Mouse (Mus musculus) limb, embryonic 12.5 days (tissue): Measurements from ENCODE around the gene Hsd17b7. TPM values are rescaled to one million over a fixed set of nuclear protein-coding genes. Genes with fewer than 3 reads are reported as not detected.
"Not testable (repeated sequence)": the region's sequence is repeated elsewhere in the genome, so short reads cannot be mapped to it uniquely, and the experiment has no call there.

Experiments
- ATAC-seq: fragments of 200-750 bp; cut with Nextera tagmentation; 2 replicates; pipeline ENCODE4 v1.8.0; 2017; ENCODE audit warnings: low read depth, moderate TSS enrichment; ENCODE audit not compliant: insufficient number of reproducible peaks, insufficient read depth, low FRiP score, low TSS enrichment
- H3K27ac ChIP-seq: fragments of 300-500 bp; sonication (generic); 2 replicates; pipeline ENCODE4 v1.5.1; 2016; ENCODE audit warnings: mild to moderate bottlenecking, moderate library complexity
- H3K27me3 ChIP-seq: fragments of 300-500 bp; sonication (generic); 2 replicates; pipeline ENCODE4 v1.6.1; 2016; ENCODE audit warnings: mild to moderate bottlenecking, moderate library complexity
- H3K36me3 ChIP-seq: fragments of 300-500 bp; sonication (generic); 2 replicates; pipeline ENCODE4 v1.6.1; 2016; ENCODE audit warnings: mild to moderate bottlenecking, moderate library complexity
- H3K4me1 ChIP-seq: fragments of 300-500 bp; sonication (generic); replicated peaks from 2 replicates; pipeline ENCODE4 v1.6.1; 2016
- H3K4me2 ChIP-seq: fragments of 300-500 bp; sonication (generic); 2 replicates; pipeline ENCODE4 v1.6.1; 2016; ENCODE audit warnings: mild to moderate bottlenecking, moderate library complexity
- H3K4me3 ChIP-seq: fragments of 300-500 bp; sonication (generic); replicated peaks from 2 replicates; pipeline ENCODE4 v1.5.1; 2016; ENCODE audit warnings: mild to moderate bottlenecking
- H3K9ac ChIP-seq: fragments of 300-500 bp; sonication (generic); replicated peaks from 2 replicates; pipeline ENCODE4 v1.6.1; 2016; ENCODE audit warnings: mild to moderate bottlenecking, moderate library complexity
- H3K9me3 ChIP-seq: fragments of 300-500 bp; sonication (generic); 2 replicates; pipeline ENCODE4 v1.6.1; 2016; ENCODE audit warnings: mild to moderate bottlenecking, moderate library complexity
- WGBS: fragments of 180-500 bp; shearing (Covaris S2); methylation state at CpG from one replicate; pipeline ENCODE4 v1.1.7; 2016; 5-methylcytosine and 5-hydroxymethylcytosine counted together
- polyA plus RNA-seq: library from polyadenylated mRNA; unstranded; fragments of >200 nt; fragmentation: Nextera tagmentation; extraction: Ambion mirVana; gene quantifications from 2 replicates; pipeline ENCODE4 v1.2.1, GENCODE M21; 2016

The Hsd17b7 gene
- polyA plus RNA-seq = 15.5 and 16.5 TPM in 2 replicates

DNA sequence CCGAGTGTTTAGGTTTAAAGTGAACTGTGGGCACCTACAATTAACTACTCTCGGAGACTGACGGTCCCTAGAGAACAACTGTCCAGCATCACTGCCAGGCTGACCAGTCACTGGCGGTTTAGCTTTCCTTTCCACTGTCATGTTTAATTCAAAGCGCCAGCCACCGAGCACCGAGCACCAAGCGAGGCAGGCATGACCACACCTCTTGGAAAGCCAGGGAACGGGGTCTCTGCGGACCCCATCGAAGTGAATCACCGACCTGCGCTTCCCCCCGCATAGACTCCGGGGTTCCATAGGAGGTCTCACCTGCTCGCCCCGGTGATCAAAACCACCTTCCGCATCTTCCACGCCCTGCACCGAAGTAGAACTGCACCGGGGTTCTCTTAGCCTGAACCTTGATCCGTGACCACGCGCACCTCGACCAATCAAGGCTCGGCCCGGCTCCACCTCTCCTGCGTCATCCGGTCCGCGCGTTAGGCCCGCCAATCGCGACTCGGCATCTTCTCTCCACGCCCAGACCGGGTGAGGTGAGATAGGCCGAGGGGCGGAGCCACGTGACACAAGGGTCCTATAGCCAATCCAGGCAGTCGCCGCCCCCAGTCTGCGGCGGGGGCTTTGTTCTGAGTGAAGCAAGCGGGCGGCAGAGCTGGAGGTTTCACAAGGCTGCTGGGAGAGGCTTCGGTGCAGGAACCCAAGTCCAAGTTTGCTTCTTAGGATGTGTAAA is at the start of gene Hsd17b7:
Gene Hsd17b7, minus strand, starts transcription at position 450 of the 724 bp plus-strand sequence.
- H3K27me3 ChIP-seq = no peaks in the 10 kb centered on the region
- 1% methylated on average over 48 of the region's 48 CpGs for WGBS
- no peaks in the 10 kb centered on the region for H3K9me3 ChIP-seq
- H3K36me3 ChIP-seq = peaks cover 38% of the 10 kb centered on the region
- H3K4me2 ChIP-seq = peak within 1 kb of the TSS; percentile 78
- peaks cover 8% of the 10 kb centered on the region; the same call in 1 of the 2 replicates for H3K4me1 ChIP-seq
- peak within 1 kb of the TSS; percentile 58 for H3K9ac ChIP-seq
- peak; percentile 100 for ATAC-seq
- H3K27ac ChIP-seq = peak within 1 kb of the TSS; percentile 75
- H3K4me3 ChIP-seq = peak within 1 kb of the TSS; percentile 64

- Histone ChIP-seq H3K4me1 (no peaks in the 10 kb centered on the region), H3K4me2 (no peak overlapping the region), H3K4me3 (no peak overlapping the region), H3K27ac (no peak overlapping the region), H3K36me3 (peaks cover 54% of the 10 kb centered on the region), H3K27me3 (no peaks in the 10 kb centered on the region), H3K9ac (no peak overlapping the region), H3K9me3 (peaks cover 46% of the 10 kb centered on the region)
- ATAC-seq = no peak
- WGBS = 92% methylated on average over 3 of the region's 3 CpGs
Measured at GRCm38 (mm10) chr1:170014784-170015183, 45.7 kb upstream of the Hsd17b7 start.

DNA sequence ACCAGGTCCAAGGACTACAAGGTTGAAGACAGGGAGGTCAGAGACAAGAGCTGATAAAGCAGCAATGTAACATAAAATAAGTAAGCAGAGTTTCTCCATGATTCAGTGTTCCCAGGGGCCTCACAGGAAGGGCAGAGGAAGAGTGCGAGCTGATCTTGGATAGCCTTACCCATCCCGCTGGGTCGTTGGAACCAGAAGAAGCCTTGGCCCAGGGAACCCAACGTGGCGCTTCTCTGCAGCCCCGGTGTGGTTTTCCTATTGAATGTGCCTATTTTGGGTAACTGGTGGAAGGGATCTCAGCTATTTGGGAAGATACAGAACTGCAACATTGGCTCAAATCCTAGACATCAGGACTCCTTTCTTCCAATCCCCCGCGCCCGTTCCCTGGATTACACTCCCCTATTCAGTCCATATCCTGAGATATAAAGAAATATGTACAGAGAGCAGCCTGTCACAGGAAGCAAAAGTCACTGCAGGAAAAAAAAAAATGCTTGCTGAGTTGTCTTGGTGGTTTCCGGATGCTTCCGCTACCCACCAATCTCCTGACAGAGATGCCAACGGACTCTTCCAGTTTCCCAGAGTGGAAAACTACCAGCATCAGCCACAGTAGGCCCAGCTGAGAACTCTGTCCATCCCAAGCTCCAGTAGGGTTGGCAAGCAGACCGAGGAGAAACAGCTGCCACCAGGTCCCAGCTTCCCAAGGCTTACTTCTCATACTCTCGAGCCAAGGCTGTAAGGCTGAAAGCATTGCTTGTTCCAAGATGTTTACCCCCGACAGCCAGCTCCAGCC is 41.9 kb upstream of the Hsd17b7 start:
- Histone ChIP-seq H3K27me3 (no peaks in the 10 kb centered on the region), H3K9ac (no peak overlapping the region), H3K4me2 (no peak overlapping the region), H3K4me3 (no peak overlapping the region), H3K36me3 (peaks cover 21% of the 10 kb centered on the region), H3K27ac (no peak overlapping the region), H3K9me3 (peaks cover 7% of the 10 kb centered on the region), H3K4me1 (no peaks in the 10 kb centered on the region)
- no peak for ATAC-seq
- 94% methylated on average over 15 of the region's 15 CpGs for WGBS

DNA sequence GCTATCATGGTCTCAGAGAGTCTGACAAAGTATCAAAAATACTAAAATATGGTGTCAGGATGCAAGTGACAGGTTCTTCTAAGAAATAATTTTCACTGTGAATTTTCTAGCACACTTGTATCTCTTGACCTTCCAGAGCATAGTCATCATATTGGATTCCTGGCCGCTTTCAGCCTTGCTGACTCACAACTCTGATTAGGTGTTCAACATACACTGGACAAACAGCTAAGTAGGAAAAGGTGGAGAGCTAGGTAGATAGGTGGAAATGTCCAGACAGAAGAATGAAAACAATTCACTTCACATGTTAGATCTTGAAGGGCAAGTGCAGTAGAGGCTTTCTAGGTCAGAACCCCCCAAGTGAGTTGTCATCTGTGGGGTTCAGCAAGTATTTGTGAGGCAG is 40.3 kb upstream of the Hsd17b7 start:
- Histone ChIP-seq H3K4me1 (no peaks in the 10 kb centered on the region), H3K27ac (no peak overlapping the region), H3K9ac (no peak overlapping the region), H3K4me3 (no peak overlapping the region), H3K27me3 (no peaks in the 10 kb centered on the region), H3K4me2 (no peak overlapping the region), H3K36me3 (peaks cover 25% of the 10 kb centered on the region), H3K9me3 (no peaks in the 10 kb centered on the region)
- ATAC-seq = no peak
- 91% methylated on average over 1 of the region's 1 CpGs for WGBS

- Histone ChIP-seq H3K4me3 (no peak overlapping the region), H3K9me3 (no peaks in the 10 kb centered on the region), H3K4me1 (no peaks in the 10 kb centered on the region), H3K27me3 (no peaks in the 10 kb centered on the region), H3K36me3 (peaks cover 29% of the 10 kb centered on the region), H3K9ac (no peak overlapping the region), H3K27ac (no peak overlapping the region), H3K4me2 (no peak overlapping the region)
- ATAC-seq = no peak
- WGBS = 68% methylated on average over 13 of the region's 13 CpGs
Measured at GRCm38 (mm10) chr1:170008432-170009220, 39.6 kb upstream of the Hsd17b7 start.

DNA sequence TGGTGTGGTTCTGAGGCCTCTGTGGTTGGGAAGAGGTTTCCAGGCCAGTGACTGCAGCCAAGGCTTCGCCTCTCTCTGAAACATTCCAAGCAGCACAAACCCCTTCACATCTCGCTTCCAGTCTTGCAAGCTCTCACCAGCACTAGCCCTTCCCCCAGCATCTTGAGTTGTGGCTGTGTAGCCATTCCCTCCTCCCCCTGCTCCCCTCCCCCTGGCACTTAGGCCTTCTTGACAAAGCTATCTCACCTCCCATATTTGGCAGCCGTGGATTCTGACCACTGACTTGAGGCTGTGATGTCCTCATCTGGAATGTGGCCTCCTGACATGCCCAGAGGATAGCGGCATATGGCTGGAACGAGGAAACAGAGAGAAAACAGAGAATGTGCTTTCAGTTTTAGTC is 37.5 kb upstream of the Hsd17b7 start:
- Histone ChIP-seq H3K27me3 (no peaks in the 10 kb centered on the region), H3K4me2 (no peak overlapping the region), H3K9ac (no peak overlapping the region), H3K9me3 (no peaks in the 10 kb centered on the region), H3K4me1 (no peaks in the 10 kb centered on the region), H3K27ac (no peak overlapping the region), H3K4me3 (no peak overlapping the region), H3K36me3 (peaks cover 49% of the 10 kb centered on the region)
- ATAC-seq = no peak
- WGBS = 61% methylated on average over 5 of the region's 5 CpGs

DNA sequence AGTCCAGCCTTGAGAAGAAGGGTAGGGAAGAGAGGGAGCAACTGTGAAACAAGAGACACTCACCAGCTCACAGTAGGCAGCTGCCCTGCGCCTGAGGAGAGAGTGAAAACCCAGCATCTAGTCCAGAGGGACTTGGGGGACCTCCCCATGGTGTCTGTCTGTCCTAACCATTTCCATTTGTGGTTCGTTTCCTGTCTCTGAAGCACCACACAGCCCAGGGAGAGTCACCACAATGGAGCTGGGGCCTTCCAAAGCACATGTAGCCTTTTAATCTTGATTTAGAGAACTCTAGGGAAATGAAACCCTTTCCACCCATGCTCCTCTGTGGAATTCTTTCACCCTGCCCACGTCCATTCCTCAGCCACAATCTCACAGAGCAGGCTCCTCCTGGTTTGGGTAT is 36.3 kb upstream of the Hsd17b7 start:
- no peaks in the 10 kb centered on the region for H3K9me3 ChIP-seq
- no peak overlapping the region for H3K4me3 ChIP-seq
- H3K4me2 ChIP-seq = no peak overlapping the region
- H3K9ac ChIP-seq = no peak overlapping the region
- H3K36me3 ChIP-seq = peaks cover 55% of the 10 kb centered on the region
- WGBS = 80% methylated on average over 3 of the region's 3 CpGs
- no peak for ATAC-seq
- H3K4me1 ChIP-seq = no peaks in the 10 kb centered on the region
- H3K27me3 ChIP-seq = no peaks in the 10 kb centered on the region
- no peak overlapping the region for H3K27ac ChIP-seq

DNA sequence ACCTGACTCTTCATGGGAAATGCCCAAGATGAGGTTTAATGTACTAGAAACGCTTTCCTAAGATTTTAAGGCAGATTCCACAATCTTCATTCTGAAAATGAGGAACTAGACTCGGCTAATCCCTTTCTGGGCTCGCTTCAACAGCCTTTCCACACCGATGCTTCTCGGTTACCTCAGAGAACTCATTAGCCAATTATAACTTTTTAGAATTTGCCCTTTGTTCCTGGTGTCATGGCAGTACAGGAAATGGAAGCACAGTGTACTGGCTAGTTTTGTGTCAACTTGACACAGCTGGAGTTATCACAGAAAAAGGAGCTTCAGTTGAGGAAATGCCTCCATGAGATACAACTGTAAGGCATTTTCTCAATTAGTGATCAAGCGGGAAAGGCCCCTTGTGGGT is 24.9 kb upstream of the Hsd17b7 start:
- 93% methylated on average over 6 of the region's 6 CpGs for WGBS
- H3K27ac ChIP-seq, H3K27me3 ChIP-seq, ATAC-seq, H3K4me2 ChIP-seq, H3K9ac ChIP-seq, H3K9me3 ChIP-seq, H3K4me1 ChIP-seq, H3K4me3 ChIP-seq: not testable (repeated sequence)
- H3K36me3 ChIP-seq = peaks cover 75% of the 10 kb centered on the region

GRCm38 (mm10) chr1:169986166-169986565 is 17.1 kb upstream of the Hsd17b7 start:
- Histone ChIP-seq H3K4me1 (no peaks in the 10 kb centered on the region), H3K27me3 (no peaks in the 10 kb centered on the region), H3K9ac (no peak overlapping the region), H3K9me3 (no peaks in the 10 kb centered on the region), H3K4me2 (no peak overlapping the region), H3K27ac (0 out of 2 replicates have a peak overlapping the region, but pooled peaks have one; percentile 0), H3K4me3 (no peak overlapping the region), H3K36me3 (peaks cover 74% of the 10 kb centered on the region)
- ATAC-seq = no peak
- WGBS = 71% methylated on average over 1 of the region's 1 CpGs

- no peaks in the 10 kb centered on the region for H3K27me3 ChIP-seq
- no peak overlapping the region for H3K27ac ChIP-seq
- 87% methylated on average over 4 of the region's 4 CpGs for WGBS
- no peak overlapping the region for H3K9ac ChIP-seq
- ATAC-seq = no peak
- H3K4me1 ChIP-seq = no peaks in the 10 kb centered on the region
- H3K36me3 ChIP-seq = peaks cover 72% of the 10 kb centered on the region
- H3K4me3 ChIP-seq = no peak overlapping the region
- H3K9me3 ChIP-seq = no peaks in the 10 kb centered on the region
- H3K4me2 ChIP-seq = no peak overlapping the region
Measured at GRCm38 (mm10) chr1:169977621-169978020, 8.6 kb upstream of the Hsd17b7 start.

DNA sequence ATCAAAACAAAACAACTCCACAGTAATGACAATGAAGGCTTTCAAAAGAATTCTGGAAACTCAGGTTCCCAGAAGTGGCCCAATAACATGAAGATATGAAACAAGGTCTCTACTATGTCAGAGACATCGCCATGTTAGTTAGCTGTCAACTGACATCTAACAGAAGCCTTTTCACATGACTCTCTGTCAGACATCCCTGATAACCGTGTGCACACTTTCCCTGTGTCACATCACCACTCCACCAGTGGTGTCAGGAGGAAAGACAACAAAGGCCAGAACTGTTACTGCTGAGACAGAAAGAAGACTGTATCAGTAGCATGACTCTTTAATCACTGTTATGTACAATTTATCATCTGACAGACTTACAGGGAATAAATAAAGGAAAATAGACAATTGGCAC is 3.0 kb upstream of the Hsd17b7 start:
- WGBS = 83% methylated on average over 2 of the region's 2 CpGs
- Histone ChIP-seq H3K27ac (no peak overlapping the region), H3K4me2 (no peak overlapping the region), H3K9ac (no peak overlapping the region), H3K36me3 (peaks cover 42% of the 10 kb centered on the region), H3K4me3 (no peak overlapping the region), H3K27me3 (no peaks in the 10 kb centered on the region), H3K4me1 (peaks cover 8% of the 10 kb centered on the region; the same call in 1 of the 2 replicates), H3K9me3 (no peaks in the 10 kb centered on the region)
- ATAC-seq = no peak
